Mouse (Mus musculus): ENCODE data around the gene Prkn.
A peak's percentile ranks its signal among the peaks of the same experiment; 100 is the strongest.

Gene Prkn

GRCm38 (mm10) chr17:11550562-11550961 is 710.4 kb downstream of the Prkn start:
- peak; percentile 28 for DNase-seq

DNA sequence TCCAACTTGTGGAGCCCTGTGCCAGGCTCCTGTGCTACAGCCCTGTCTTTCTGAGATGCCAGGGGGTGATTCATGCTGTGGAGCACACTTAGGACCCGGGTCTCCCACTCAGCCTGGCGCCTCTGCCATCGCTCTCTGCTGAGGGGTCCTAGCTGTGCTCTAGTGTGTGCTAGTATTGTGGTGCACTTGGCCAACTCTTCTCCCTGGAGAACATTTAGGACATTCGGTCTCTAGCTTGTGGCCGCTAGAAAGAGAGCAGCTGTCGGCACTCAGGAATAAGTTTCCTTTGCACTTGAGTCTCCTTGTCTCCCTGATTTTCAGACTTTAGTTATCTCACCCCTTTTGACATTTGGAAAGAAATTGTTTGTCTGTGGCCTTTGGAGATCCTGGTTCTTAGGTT is 725.5 kb downstream of the Prkn start:
- peak; percentile 93 for DNase-seq

DNA sequence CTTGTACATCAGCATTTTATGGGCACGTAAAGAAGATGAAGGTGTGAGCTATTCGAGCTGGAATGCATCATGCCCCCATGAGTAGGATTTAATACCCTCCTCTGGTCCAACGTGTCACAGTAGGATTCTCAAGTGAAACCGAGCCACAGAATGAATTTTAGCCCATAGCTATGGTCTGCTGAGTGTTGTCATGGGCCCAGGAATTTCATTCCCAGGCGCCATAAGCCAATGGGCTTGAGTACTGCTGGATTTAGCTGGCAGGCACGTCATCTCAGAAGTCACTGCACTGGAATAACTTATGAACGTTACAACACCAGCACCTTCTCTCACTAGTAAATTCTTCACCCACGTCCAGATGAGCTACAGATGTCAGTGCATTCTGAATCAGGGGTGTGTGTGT is 730.2 kb downstream of the Prkn start:
- no peak for DNase-seq

DNA sequence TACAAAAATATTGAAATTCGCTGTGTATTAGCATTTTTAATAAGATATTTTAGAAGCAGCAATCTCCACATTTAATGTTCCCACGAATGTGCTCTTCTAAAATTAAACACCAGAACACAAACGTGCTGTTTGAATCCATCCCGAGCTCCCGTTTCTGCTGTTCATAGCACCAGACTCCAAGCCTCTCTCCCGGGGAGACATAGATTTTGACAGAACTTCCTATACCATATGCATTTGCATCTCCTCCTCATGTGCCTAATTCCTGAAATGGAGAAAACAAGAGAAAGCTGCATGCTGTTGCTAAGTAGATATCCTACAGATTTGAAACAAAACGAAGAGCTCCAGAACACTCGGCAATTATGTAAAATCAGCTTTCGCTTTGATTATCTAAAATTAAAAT is 733.5 kb downstream of the Prkn start:
- DNase-seq = peak; percentile 43

DNA sequence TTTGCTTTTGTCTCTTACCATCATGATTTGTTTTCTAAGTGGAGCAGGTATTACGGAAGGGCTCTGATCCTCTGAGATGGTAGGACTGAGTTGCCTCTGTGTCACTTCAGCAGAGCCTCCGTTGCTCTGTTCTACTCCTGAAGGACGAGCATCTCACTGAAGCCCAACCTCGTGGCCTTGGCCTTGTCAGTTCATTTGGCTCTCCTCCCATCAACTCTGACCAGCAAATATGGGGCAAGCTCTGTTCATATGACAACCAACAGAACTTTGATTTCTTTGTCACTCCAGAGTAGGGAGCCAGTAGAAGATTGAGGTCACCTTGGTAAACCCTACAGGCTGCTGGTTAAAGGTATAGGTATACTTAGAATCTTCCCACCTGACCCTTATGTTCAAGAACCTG is 745.3 kb downstream of the Prkn start:
- peak; percentile 51 for DNase-seq

DNA sequence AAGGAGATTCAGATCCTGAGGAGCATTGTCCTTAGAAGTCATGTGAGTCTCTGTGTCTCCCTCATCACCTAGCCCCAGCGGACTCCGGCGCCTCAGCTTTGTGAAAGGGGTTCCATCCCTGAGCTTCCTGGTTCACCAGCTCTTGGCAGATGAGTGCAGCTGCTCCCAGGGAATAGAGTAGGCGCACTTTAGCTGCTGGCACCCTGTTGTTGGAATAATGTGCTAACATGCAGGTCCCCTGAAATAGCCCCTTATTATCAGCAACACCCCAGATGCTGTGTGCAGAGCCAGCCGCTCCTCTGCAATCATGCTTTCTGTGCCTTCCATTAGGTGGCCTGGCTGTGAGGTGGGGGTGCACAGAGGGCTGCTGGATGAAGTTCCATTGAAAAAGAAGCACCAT is 767.7 kb downstream of the Prkn start:
- peak; percentile 72 for DNase-seq

- peak; percentile 89 for DNase-seq
Measured at GRCm38 (mm10) chr17:11611459-11611858, 771.3 kb downstream of the Prkn start.

DNA sequence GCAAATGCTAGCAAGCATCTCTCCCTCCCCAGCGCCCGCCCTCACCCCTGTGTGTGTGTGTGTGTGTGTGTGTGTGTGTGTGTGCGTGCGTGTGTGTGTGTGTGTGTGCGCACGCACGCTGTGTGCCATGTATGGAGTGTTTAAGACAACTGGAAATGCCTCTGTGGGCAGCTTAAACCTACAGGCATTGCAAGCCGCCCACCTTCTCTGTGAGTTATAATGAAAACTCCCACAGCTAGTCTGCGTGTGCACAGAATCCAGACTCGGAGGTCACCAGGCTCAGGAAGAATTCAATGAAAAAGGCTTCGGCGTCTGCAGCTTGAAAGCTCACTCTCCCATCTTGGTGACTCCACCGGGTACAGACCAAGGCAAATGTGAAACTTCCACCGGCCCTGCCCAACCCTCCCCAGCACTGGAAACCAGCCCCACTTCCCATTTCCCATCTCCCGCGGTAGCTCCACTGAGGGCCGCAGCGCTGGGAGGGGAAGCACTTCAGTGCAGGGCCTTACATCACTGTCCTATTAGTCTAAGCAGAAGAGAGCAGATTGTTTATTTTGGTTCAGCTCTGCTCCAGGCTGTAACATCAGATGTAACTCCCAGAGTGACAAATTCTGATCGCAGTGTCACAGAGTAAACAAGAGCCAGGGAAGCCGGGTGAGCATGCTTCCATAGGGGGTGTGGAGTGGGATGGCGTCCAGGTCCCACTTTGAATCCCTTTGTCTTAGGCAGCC is 772.8 kb downstream of the Prkn start:
- peak; percentile 89 for DNase-seq

GRCm38 (mm10) chr17:11617552-11617951 is 777.4 kb downstream of the Prkn start:
- DNase-seq = no peak

DNA sequence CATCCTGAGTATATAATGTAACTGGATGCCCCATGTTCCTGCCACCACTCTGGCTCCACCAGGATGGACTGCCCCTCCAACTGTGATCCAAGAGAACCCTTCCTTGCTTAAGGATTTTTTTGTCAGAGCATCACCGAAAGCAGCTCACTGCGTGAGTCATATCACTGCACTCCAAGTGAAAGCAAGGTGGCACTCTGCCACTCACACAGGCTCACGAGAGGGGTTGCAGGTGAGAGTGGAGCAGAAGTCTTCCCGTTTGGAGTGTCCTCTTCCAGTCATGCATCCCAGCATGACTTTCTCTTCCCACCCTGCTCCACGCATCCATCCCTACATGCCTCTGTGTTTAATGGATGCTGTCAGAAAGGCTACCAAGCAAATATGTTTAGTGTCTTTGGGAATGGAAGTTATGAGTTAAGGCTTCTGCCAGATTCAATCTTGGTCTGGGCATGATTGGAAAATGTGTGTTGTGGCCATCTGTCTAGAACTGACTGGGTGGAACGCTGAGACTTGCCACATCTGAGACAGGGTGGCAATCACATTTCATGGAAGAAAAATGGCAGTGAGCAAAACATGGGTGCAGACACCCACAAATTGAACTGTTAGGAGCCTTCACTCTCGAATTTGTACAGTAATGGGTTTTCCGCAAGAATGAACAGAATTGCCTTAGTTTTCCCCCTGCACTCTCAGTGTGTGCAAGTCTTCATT is 778.9 kb downstream of the Prkn start:
- DNase-seq = peak; percentile 54

- peak; percentile 43 for DNase-seq
Measured at GRCm38 (mm10) chr17:11620770-11621169, 780.6 kb downstream of the Prkn start.

- DNase-seq = peak; percentile 18
Measured at GRCm38 (mm10) chr17:11621492-11621891, 781.3 kb downstream of the Prkn start.

DNA sequence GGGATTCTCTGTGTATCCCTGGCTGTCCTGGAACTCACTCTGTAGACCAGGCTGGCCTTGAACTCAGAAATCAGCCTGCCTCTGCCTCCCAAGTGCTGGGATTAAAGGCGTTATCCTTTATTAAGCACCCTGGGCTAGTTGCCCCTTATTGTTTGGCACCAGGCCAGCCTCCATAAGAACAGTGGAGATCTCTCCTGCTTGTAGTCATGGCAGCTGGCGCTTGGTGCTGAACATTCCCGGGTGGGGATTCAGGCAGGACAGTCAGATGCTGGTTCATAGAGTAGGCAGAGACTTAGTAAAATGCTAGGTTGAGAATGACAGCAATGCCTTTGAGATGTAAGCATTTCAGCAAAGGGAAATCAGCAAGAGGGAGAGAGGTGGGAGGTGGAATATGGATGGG is 786.1 kb downstream of the Prkn start:
- DNase-seq = peak; percentile 64

DNA sequence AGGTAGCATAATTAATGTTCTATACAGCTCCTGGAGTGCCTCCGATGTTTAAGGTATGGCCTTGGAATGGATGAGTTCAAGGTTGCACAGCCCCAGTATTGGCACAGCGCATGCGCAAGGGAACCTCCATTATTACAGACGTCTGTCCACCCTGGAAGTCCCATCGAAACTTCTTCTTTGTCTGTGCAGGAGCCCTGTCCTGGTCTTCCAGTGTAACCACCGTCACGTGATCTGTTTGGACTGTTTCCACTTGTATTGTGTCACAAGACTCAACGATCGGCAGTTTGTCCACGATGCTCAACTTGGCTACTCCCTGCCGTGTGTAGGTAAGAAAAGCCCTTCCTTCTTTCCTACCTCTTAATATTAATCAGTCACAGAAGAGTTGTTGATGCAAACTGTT is 794.9 kb downstream of the Prkn start:
- DNase-seq = peak; percentile 63

GRCm38 (mm10) chr17:11637642-11638041 is 797.5 kb downstream of the Prkn start:
- DNase-seq = peak; percentile 50

DNA sequence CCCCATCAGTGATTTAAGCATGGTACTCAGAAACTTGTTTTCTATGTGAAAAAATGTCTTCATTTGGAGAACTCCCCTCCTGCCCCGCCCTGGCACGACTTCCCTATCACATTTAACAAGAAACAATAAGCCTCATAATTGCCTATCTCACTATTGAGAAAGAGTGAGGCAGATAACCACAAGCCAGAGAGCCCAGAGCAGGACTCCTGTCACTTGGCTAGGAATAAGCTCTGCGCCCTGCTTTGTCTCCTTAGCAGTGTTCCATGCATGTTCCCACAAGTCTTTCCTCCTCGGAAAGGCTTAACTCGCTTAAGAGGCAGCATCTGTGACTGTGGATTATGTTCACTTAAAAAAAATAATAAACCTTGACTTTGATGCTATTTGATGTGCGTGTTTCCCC is 798.3 kb downstream of the Prkn start:
- peak; percentile 73 for DNase-seq

DNA sequence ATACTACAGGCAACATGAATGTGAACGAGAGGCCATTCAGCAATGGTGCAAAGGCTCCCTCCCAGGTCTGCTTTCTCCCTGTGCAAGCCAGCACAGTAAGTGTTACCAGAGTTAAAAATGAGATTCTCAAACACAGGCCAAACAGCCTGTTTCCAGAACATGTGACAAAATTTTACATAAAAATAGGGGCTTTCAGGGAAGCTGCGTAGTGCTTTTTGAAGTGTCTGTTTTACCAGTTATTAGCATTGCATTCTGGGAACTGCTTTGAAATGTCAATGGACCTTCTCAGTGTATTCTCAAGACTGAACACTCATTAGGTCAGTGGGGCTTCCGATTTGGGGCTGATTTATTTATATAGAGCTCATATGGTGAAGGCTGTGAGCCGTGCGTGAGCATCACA is 799.6 kb downstream of the Prkn start:
- DNase-seq = peak; percentile 31

DNA sequence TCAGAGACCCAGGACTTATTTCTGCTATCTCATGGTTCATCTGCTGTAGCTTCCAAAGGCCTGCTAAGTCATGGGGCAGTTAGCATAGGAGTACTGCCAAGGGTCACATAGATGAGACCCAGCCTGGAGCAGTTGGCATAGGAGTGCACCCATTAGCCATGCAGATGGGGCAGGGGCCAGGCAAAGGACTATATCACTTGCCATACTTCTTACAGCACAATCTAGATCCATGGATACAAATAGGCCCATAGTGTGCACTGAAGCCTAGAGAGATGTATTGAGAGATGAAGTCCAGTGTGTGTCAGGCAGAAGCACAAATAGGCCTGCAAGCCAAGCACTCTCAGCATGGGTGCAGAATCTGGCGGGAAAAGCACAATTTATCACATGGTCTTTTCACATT is 802.1 kb downstream of the Prkn start:
- no peak for DNase-seq

- peak; percentile 86 for DNase-seq
Measured at GRCm38 (mm10) chr17:11644016-11644415, 803.8 kb downstream of the Prkn start.

- no peak for DNase-seq
Measured at GRCm38 (mm10) chr17:11644873-11645464, 804.8 kb downstream of the Prkn start.

GRCm38 (mm10) chr17:11656397-11656796 is 816.2 kb downstream of the Prkn start:
- DNase-seq = peak; percentile 15

GRCm38 (mm10) chr17:11656878-11657277 is 816.7 kb downstream of the Prkn start:
- DNase-seq = peak; percentile 18

GRCm38 (mm10) chr17:11661898-11662297 is 821.7 kb downstream of the Prkn start:
- DNase-seq = no peak

DNA sequence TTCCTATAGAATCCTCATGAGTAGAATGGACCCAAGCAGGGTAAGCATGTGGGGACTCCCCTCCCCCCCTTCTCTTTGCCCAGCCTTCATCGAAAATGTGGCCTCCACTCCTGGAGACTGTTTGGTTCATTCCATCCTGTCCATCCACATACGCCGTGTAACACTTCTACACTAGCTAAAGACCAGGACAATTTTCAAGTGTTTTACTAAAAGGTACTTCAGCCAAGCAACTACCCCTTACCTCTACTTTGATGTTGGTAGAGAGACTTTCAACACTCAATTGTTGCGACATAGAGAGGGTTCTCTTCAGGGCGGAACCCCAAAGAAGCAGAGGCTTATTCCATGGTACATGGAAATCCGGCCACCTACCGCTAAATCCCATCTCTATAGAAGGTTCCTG is 823.3 kb downstream of the Prkn start:
- DNase-seq = peak; percentile 8
